Mouse (Mus musculus) lung, adult 2 months (tissue): ENCODE data around the gene Hoxd9.

Experiments used
- CTCF ChIP-seq: fragments of 200-500 bp; IDR thresholded peaks from 2 replicates; pipeline ENCODE4 v1.5.1; 2011; ENCODE audit warnings: mild to moderate bottlenecking, low read length, control low read depth; ENCODE audit not compliant: insufficient read depth
- POLR2A ChIP-seq: fragments of 200-500 bp; IDR thresholded peaks from 2 replicates; pipeline ENCODE4 v1.6.1; 2011; ENCODE audit warnings: low read depth, mild to moderate bottlenecking, control low read depth, low read length, borderline replicate concordance; ENCODE audit errors: extremely low read depth

DNA sequence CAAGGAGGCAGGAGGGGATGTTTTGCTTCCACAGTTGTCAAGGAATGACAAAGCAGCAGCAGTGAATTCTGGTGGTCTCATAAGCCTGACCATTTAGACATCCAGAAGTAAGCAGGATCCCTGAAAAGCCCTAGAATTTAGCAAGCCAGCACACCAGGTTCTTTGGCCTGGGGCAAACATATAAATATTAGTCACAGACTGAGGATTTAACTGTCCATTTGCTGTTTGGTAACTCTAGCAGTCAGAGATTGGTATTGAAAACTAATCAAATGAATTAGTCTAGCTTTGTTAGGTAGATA is 44.4 kb downstream of the Hoxd9 start:
- TF ChIP-seq CTCF (no peak), POLR2A (no peak)
